Mouse (Mus musculus) heart, adult 10 weeks (tissue): ENCODE results near the gene Zfp974. TPM values are rescaled to one million over a fixed set of nuclear protein-coding genes. Genes with fewer than 3 reads are reported as not detected.

Experiments
- polyA plus RNA-seq: library from polyadenylated mRNA; stranded (reverse); fragments of 350-450 nt; fragmentation: Illumina TruSeq; extraction: RNeasy Lipid Tissue Mini Kit (QIAGEN cat#74804); gene quantifications from one replicate; pipeline ENCODE4 v1.2.3, GENCODE M21; 2014; ENCODE audit warnings: low read depth, low replicate concordance

Zfp974 gene
- 4.4 TPM for polyA plus RNA-seq

DNA sequence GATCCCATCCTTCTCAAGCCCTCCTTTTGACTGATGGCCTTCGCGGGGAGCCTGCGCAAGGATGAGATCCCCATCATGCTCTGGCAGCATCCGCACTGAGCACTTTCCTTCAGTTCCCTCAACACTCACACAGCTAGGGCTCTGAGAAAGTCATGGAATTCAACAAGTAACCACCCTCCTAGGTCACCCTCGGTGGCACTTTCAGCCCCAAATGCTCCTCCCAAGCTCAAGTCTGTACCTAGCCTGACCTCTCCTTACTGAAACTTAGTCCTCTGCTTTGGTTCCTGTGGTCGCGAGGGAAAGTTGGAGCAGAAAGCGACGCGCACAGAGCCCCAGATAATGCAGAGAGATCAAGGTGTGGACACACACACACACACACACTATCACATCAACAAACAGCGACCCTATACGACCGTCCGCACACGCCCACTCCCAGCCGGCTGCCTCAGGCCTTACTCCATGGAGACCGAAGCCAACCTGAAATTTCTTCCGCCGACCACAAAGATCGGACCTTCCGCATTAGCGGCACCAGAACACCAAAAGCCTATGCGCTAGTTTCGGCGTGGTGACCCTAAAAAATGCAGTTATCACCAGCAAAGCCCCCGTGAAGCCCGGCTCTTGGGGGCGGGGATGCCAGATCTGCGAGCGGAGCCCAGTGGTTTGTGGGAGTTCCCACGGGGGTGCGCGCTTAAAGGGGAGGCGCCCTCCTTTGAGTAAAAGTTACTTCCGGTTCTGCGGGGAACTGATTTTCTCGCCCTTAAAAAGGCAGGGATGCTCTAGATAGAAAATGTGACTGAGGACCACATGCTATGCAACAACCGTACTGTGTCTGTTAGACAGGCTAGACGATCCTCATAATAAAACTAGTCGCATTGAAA lies at the start of gene Zfp974:
Gene Zfp974 (minus strand): TSS at position 643 of the 878 bp plus-strand sequence.

Other genes starting within 250 kb of the Zfp974 start
- 1.4 TPM for gene Zfp607b, start 240.1 kb downstream of the Zfp974 start, polyA plus RNA-seq
- 5.9 TPM for gene Zfp60, start 198.1 kb downstream of the Zfp974 start, polyA plus RNA-seq
- 4.1 TPM for gene Zfp626, start 122.3 kb downstream of the Zfp974 start, polyA plus RNA-seq
- 2.9 TPM for gene Zfp59, start 90.9 kb downstream of the Zfp974 start, polyA plus RNA-seq
- 2.1 TPM for gene Zfp607a, start 71.9 kb downstream of the Zfp974 start, polyA plus RNA-seq
- gene Zfp780b, start 49.7 kb upstream of the Zfp974 start, polyA plus RNA-seq, result 5.7 TPM
- gene Zfp850, start 84.7 kb upstream of the Zfp974 start, polyA plus RNA-seq, result 0.89 TPM
- 96.3 TPM for gene Psmc4, start 120.6 kb upstream of the Zfp974 start, polyA plus RNA-seq
- 0.55 TPM for gene Fcgbp, start 141.8 kb upstream of the Zfp974 start, polyA plus RNA-seq
- gene 9530053A07Rik, start 200.0 kb upstream of the Zfp974 start, polyA plus RNA-seq, result not detected
- gene Fbl, start 240.2 kb upstream of the Zfp974 start, polyA plus RNA-seq, result 49.5 TPM